Mouse (Mus musculus) spleen, postnatal 10 days (tissue): Measurements from ENCODE around the gene 2010003K11Rik.
"Not testable (repeated sequence)": the region's sequence is repeated elsewhere in the genome, so short reads cannot be mapped to it uniquely, and the experiment has no call there.

Experiments used
- DNase-seq, 2 experiments: peaks; one replicate each; pipeline ENCODE4 v3.0.0; 2021 to 2022; ENCODE audit warnings: low spot score in 2 of 2

Gene 2010003K11Rik

DNA sequence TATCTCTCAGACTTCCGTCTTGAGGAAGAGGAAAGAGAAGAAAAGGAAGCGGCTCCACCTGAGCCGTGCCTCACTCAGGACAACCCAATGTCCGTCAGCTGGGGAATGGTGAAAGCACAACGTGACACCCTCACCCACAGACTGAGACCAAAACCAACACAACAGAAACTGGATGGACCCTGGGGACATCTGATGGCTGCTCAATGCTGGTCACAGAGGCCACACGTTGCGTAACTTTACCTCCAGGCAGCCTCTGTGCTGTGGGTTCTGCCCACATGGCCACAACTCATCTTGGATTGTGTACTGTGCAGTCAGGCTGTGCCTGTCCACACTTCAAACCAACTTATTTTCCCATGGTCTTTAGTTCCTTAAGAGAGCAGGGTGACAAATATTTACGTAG is 36.4 kb downstream of the 2010003K11Rik start:
- DNase-seq, result no peak

DNA sequence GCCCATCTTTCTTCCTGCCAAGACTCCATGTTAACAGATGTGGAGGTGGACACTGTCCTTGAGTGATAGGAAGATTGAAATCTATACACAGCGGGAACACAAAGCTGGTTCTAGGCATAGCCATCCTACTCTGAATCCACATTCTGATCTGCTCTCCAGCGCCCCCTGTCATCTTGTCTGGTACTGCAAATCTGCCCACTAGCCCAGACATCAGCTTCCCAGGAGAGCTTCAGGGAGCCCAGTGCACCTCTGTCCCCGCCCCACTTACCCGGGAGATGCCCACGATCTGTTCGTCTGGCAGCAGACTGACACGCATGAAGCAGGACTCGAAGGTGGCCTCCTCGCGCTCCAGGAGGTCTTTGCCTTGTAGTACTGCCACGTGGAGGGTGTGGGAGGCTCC is 42.2 kb downstream of the 2010003K11Rik start:
- DNase-seq, result peak; percentile 68 to 80

DNA sequence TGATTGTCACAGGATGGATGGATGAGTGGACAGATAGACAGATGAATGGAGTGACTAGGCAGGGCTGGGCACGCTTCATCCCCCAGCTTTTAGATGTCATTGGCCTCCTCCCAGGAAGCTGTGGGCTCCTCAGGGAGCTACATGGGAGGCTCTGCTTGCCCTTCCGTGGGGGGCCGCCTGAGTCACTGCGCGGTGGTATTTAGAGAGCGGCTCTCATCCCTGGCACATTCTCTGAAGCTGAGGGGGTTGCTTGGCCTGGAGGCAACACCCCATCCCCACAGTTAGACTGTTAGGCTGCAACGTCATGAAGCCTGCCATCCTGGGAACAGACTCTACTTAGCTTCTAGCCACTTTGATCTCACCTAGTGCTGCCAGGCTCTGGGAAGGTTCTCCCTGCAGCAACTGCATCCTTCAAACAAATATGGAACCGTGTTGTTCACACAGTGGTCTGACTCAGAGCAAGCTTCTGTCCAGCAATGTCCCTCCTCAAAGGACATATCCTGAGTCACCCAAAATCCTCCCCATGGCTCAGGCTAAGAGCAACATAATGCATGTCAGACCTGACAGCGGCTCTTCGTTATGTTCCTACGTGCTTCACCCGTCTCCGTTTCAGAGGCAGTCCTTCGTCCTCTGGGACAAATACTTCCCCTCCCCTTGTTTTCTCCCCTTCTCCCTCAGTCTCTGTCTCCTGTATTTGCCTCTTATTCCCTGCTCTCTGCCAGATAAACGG is 43.1 kb downstream of the 2010003K11Rik start:
- no peak for DNase-seq

DNA sequence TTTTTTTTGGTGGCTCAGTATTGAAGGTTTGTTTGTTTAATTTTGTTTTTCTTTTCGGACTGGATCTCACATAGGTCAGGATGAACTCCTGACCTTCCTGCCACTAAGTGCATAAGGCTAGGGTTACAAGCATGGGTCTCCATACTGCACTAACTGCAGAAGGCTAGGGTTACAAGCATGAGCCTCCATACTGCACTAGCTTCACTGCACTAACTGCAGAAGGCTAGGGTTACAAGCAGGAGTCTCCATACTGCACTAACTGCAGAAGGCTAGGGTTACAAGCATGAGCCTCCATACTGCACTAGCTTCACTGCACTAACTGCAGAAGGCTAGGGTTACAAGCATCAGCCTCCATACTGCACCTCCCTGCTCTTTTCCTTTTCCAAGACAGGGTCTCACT is 44.3 kb downstream of the 2010003K11Rik start:
- not testable (repeated sequence) for DNase-seq

- DNase-seq, result no peak
These were observed 45.9 kb downstream of the 2010003K11Rik start for GRCm38 (mm10) chr19:4452525-4452924.

DNA sequence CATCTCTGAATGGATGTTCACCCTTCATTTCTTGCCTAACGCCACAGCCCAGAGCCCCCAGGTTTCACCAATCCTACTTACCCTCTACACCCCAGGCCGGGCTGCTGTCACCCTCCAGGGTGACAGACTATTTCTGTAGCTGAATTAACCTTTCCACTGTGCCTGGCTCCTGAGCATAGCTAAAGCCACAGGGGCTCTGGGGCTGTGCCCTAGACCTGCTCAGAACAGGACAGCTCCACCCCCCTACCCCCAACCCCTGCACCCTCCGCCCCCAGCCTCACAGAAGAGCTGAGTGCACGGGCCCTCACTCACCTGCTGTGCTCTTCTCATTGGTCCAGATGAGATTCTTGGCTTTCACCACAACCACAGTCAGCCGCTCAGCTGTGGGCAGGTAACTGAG is 46.4 kb downstream of the 2010003K11Rik start:
- DNase-seq, result no peak

DNA sequence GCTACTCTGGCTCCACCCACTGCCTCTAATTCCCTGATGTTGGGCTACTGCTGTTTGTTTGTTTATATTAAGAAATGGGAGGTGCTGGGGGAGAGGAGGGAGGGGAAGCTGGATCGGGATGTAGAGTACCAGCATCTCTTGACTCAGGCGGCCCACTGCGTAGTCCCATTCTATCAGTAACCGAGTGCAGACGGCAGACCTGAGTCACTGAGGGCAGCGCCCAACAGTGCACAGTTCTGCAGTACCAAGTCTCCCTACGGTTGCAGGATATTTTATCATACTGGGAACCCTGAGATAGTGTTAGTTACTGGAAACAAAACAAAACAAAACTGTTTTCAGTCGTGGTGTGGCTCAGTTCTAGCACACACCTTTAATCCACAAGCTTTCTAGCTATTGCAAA is 47.3 kb downstream of the 2010003K11Rik start:
- DNase-seq, result no peak

DNA sequence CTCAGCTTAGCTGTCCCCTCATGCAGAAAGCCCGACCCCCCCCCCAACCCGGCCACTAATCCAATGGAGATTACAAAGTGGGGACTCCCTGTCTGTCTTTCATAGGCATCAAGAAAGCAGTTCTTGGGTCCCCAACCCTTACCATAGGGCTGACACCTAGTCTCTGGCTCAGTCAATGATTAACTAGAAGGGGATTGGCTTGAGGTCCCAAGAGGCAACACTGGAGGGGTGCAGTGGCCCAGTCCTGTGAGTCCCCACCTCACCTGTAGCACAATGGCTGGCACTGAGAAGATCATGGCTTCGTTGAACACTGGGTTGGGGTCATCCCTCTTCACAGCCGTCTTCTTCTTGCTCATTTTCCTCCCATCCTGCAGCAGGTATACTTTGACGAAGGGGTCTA is 47.7 kb downstream of the 2010003K11Rik start:
- DNase-seq, result no peak

GRCm38 (mm10) chr19:4449230-4449629 is 49.2 kb downstream of the 2010003K11Rik start:
- DNase-seq, result no peak

DNA sequence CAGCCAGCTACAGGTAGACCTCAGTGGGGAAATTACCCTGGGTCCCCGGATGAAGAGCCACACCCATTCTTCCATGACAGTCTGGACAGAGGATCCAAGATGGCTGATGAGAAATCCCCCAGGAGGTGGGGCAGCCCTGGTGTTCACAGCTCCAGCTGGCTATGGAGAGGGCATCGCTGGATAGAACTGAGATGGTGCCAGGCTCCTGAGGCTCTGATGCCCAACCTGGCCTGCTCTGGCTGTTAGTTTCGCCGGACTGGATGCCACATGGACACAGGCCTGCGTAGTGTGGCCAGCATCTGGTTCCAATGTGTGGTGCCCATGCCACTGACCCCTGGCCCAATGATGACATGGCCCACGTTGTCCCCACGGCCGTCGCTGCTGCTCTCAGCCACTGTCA is 50.9 kb downstream of the 2010003K11Rik start:
- DNase-seq, result no peak
